Mouse (Mus musculus) embryo, embryonic 10.5 days (tissue): ENCODE results near the gene Erich4.

Experiments
- DNase-seq: peaks from one replicate; pipeline ENCODE4 v3.0.0-alpha.2; 2015; ENCODE audit warnings: low spot score

The Erich4 gene

DNA sequence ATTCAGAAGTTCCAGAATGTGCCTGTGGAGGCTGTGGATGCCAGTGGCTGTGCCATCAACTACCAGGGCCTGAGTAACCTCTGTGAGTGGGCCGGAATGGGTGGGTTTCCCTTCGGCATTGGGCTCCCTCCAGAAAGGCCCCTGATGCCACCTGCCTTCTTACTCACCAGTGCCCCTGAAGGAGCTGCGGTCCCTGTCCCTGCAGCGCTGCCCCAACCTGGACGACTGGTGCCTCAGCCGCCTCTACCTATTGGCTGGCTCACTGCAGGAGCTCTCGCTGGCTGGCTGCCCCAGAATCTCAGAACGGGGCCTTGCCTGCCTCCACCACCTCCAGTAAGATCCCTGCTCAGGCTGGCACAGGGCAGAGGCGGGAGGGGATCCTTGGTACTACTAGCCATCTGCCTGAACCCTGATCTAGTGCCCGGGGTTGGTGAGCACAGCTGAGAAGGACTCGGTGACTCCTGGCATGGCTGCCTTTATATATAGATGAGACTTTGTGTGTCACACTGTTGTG is 8.2 kb upstream of the Erich4 start:
- DNase-seq, result no peak

DNA sequence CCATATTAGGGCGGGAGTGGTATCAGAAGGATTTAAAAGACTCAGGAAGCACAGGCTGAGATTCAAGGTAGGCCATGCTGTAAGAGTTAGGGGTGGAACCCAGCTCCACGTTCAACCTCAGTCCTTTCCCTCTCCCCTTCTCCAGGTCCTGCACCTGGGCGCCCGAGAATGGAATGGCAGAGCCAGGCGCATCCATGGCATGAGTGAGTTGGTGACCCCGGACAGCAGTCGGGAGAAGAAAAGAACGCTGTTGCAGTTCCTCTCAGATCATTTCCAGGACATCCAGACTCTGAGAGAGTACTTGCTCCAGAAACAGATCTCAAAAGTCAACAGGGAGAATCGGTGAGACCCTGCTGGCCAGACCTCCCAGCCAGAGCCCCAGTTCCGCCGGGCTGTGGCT is 5.1 kb upstream of the Erich4 start:
- DNase-seq, result no peak

DNA sequence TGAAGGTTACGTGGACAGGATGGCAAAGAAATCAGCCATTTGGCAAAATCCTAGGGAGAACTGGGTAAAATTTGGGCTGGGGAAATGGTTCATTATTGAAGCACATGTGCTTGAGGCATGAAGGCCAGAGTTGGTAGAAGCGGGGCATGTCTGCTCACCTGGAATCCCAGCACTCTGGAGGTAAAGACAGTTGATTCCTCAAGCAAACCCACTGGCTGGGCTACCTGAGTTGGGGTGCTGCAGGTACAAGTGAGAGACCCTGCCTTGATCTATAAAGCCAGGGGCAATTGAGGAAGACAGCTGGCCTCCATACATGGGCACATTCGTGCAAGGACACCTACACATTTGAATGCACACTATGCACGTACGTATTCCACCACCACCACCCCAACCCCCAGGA is 4.4 kb upstream of the Erich4 start:
- no peak for DNase-seq

GRCm38 (mm10) chr7:25619722-25619991 is 4.0 kb upstream of the Erich4 start:
- no peak for DNase-seq

GRCm38 (mm10) chr7:25618865-25619721 is 3.4 kb upstream of the Erich4 start, which contains the start of gene Dmac2:
TSS of gene Dmac2 (plus strand) at chr7:25619414.
- DNase-seq, result peak; percentile 96

- no peak for DNase-seq
Measured at GRCm38 (mm10) chr7:25617376-25618160, 1.9 kb upstream of the Erich4 start.

DNA sequence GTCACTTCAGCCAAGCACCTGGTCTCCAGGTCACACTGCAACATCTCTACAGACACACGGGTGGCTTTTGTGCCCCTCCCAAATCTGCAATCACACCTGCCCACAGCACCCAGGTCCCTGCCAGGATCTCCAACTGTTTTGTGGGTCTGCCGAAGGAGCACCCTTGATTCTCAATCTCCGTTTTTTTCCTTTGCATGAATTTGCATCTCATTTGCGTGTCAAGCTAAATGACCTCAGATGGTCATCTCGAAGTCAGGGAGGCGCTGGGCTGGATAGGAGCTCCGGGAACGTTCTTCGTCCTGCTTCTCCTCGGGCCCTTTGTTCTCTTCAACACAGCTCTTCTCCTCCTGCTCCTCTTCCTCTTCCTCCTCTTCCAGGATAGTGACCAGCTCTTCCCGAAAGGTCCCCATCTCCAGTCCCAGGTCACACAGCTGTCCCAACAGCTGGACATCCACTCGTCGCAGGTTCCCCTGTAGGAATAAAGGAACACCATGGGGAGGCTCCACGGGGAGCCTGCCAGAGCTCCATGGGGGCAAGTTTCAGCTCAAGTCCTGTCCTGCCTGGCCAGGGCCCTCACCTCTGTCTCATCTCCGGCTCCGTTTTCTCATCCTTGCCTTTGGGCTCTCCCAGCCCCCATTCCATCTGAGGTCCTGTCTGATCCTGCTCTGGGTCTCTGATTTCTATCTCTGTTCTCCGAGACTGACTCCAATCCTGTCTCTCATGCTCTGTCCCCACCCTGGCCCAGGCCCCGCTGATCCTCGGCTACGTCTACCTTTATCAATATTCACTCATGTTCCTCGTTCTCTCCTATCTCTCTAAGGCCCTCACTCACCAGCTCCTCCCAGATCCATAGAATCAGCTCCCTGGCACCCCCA is 624 bp downstream of the Erich4 start:
- DNase-seq, result no peak

DNA sequence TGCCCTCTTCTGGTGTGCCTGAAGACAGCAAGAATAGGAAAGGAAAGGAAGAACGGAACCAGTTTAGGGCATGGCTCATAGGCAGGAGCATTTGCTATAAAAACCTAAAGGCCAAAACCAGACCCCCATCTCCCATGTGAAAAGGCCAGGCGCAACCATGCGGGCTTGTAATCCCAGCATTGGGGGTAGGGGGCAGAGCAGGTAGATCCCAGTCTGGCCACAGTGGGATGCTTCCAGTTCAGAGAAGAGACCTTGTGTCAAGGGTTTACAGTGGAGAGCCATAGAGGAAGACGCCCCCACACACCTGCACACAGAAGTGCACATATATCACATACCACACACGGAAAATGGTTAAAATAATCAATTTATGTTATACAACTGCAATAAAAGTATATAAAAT is 1.6 kb downstream of the Erich4 start:
- no peak for DNase-seq

- DNase-seq, result no peak
Measured at GRCm38 (mm10) chr7:25611501-25611900, 4.2 kb downstream of the Erich4 start.

DNA sequence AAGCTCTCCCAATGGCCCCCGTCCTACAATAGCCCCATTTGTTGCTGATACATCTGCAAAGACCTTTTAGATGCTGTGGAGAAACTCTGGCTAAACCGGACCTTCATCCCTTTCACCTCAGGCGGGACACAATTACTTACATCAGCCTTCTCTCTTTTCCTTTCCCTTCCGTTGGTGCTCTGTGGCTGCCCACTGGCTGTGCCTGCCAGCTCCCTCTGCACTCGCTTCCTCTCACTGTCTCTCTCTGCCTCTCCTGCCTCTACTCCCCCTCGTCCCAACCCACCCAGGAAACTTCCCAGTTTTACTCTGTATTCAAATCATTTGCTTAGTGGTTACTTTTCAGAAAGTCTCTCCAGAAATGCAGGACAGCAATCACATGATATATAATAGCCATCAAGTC is 5.6 kb downstream of the Erich4 start:
- DNase-seq, result no peak

DNA sequence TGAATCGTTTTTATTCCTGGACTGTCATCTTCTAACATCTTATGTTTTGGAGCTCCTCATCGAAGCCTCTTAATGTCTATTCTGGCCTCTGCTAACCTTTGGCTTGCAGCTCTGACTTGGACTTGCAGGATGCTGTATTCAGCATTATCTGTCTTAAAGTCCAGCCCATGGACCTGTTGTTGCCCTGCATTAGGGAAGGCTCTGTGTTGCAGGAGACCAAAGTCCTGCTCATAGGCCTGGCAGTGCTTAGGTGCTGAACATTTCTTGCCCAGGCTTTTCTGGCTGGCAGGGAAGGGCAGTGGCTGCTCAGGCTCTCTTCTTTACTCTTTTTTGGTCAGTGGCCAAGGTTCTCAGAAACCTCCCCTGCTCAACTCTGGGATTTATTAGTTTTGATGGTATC is 8.5 kb downstream of the Erich4 start:
- DNase-seq, result no peak

DNA sequence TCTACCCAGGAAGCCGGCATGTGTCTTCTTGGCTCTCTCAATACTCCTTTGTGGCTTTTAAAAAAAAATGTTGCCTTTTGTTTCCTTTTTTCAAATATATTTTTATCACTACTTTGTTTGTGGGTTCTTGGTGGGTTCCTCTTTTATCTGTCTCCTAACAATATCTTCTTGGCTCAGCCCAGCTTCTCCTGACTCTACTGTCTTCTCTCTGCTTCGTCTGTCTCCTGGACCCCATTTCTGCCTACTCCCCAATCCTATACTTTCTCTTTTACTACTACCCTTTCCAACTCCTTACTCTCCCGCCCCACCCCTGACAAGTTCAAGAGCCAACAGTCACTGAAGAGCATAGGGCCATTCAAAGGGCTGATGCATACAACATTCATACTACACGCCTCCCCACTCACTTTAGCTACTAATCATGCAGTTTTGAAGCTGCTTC is 9.0 kb downstream of the Erich4 start:
- no peak for DNase-seq

- DNase-seq, result no peak
Measured at GRCm38 (mm10) chr7:25601346-25601745, 14.3 kb downstream of the Erich4 start.

GRCm38 (mm10) chr7:25600666-25601065 is 15.0 kb downstream of the Erich4 start:
- DNase-seq, result no peak

GRCm38 (mm10) chr7:25599663-25600062 is 16.0 kb downstream of the Erich4 start:
- peak; percentile 92 for DNase-seq

DNA sequence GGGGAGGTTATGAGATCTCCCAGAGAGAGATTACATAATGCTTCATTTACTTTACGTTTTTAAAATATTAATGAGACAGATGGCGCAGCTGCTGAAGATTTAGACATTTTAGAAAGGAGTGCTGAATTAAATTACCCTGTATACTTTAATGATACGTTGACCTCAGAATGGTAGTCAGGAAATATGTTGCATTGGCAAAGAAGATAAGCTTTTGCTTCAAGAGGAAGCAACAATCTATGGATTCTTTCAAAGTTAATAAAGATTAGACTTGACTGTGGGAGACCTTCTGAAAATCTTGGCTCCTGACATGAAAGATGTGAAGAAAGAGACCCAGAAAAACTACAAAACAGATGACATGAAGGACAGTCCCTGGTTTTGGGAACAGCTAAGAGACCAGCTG is 21.8 kb downstream of the Erich4 start:
- no peak for DNase-seq

- no peak for DNase-seq
Measured at GRCm38 (mm10) chr7:25591226-25591625, 24.5 kb downstream of the Erich4 start.

GRCm38 (mm10) chr7:25585351-25586204 is 30.1 kb downstream of the Erich4 start:
- no peak for DNase-seq

- no peak for DNase-seq
Measured at GRCm38 (mm10) chr7:25584651-25585050, 31.0 kb downstream of the Erich4 start.

- DNase-seq, result no peak
Measured at GRCm38 (mm10) chr7:25582301-25582810, 33.3 kb downstream of the Erich4 start.

DNA sequence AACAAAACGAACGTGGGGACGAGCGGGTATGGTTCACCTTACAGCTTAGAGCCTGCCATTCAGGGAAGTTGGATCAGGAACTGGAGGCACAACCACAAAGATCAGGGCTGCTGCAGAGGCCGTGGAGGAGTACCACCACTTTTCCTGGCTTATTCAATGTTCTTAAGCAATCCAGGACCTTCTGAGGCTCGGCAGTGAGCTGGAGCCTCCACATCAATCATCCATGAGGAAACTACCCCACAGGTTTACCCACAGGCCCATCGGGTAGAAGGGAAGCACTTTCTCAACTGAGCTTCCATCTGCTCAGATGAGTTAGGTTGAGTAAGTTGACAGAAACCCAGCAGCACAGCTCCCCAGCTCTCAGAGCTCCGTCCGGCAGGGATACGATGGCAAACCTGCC is 36.3 kb downstream of the Erich4 start:
- DNase-seq, result no peak
